Mouse (Mus musculus) G1E (cell line): ENCODE results near the gene Gstm4.

Experiments used
- CTCF ChIP-seq: IDR thresholded peaks from 2 replicates; pipeline ENCODE4 v1.5.1; 2012; ENCODE audit warnings: low read depth, low read length, inconsistent platforms, mixed read lengths
- POLR2AphosphoS5 ChIP-seq: IDR thresholded peaks from 2 replicates; pipeline ENCODE4 v1.6.1; 2012; ENCODE audit warnings: low read depth, low read length, inconsistent platforms; ENCODE audit not compliant: insufficient replicate concordance
- TAL1 ChIP-seq: conservative IDR thresholded peaks from 2 replicates; pipeline ENCODE4 v1.6.1; 2012; ENCODE audit warnings: low read depth, low read length, inconsistent platforms, mixed read lengths

GRCm38 (mm10) chr3:108092536-108093115 is 47.9 kb upstream of the Gstm4 start, which contains the start of gene Gnat2:
- no peak for TF ChIP-seq CTCF
- no peak for TF ChIP-seq TAL1
- no peak for TF ChIP-seq POLR2AphosphoS5
